Mouse (Mus musculus) megakaryocyte, adult 5-6 weeks (primary cell): Measurements from ENCODE around the gene Olfr94. TPM values are rescaled to one million over a fixed set of nuclear protein-coding genes. Genes with fewer than 3 reads are reported as not detected.

ENCODE experiments used
- total RNA-seq, 2 experiments: library from RNA; stranded (forward) in 1 of 2; stranded (reverse) in 1 of 2; fragments of 153-499, 151-499 nt in 1 of 2; fragments of 221-1000, 200-1000 nt in 1 of 2; gene quantifications; 2 replicates each; pipeline versions ENCODE4 v1.2.3 to v1.2.4; 2015 to 2017

The Olfr94 gene
- total RNA-seq, 2 experiments from 2014 or later, result not detected

Other genes starting within 250 kb of the Olfr94 start
- gene Ppp1r11, start 249.3 kb downstream of the Olfr94 start, total RNA-seq (2015), result 61.1 and 68.5 TPM in 2 replicates
- 58.5 and 63.3 TPM in 2 replicates for gene Ppp1r11, start 249.3 kb downstream of the Olfr94 start, total RNA-seq (2017)
- 85.1 and 90.6 TPM in 2 replicates for gene Znrd1, start 242.4 kb downstream of the Olfr94 start, total RNA-seq (2015)
- gene Znrd1, start 242.4 kb downstream of the Olfr94 start, total RNA-seq (2017), result 22.5 and 32.0 TPM in 2 replicates
- gene Znrd1as, start 242.4 kb downstream of the Olfr94 start, total RNA-seq (2015), result 2.2 and 4.3 TPM in 2 replicates
- gene Znrd1as, start 242.4 kb downstream of the Olfr94 start, total RNA-seq (2017), result 5.7 and 6.5 TPM in 2 replicates
- not detected in 2 replicates for gene 2410137M14Rik, start 219.8 kb downstream of the Olfr94 start, total RNA-seq (2015)
- gene 2410137M14Rik, start 219.8 kb downstream of the Olfr94 start, total RNA-seq (2017), result not detected in 2 replicates
- 0.23 TPM in 1 of 2 replicates, not detected in the other for gene H2-M5, start 211.5 kb downstream of the Olfr94 start, total RNA-seq (2015)
- gene H2-M5, start 211.5 kb downstream of the Olfr94 start, total RNA-seq (2017), result not detected in 2 replicates
- gene Zfp57, start 199.8 kb downstream of the Olfr94 start, total RNA-seq (2015), result not detected in 2 replicates
- not detected in 2 replicates for gene Zfp57, start 199.8 kb downstream of the Olfr94 start, total RNA-seq (2017)
- not detected in 2 replicates for gene Mog, start 177.6 kb downstream of the Olfr94 start, total RNA-seq (2015)
- not detected in 2 replicates for gene Mog, start 177.6 kb downstream of the Olfr94 start, total RNA-seq (2017)
- gene Gabbr1, start 155.0 kb downstream of the Olfr94 start, total RNA-seq (2015), result 12.4 and 14.2 TPM in 2 replicates
- 5.7 and 10.5 TPM in 2 replicates for gene Gabbr1, start 155.0 kb downstream of the Olfr94 start, total RNA-seq (2017)
- not detected in 2 replicates for gene Olfr90, start 112.5 kb downstream of the Olfr94 start, total RNA-seq (2015)
- not detected in 2 replicates for gene Olfr90, start 112.5 kb downstream of the Olfr94 start, total RNA-seq (2017)
- not detected in 2 replicates for gene Olfr91, start 102.7 kb downstream of the Olfr94 start, total RNA-seq (2015)
- gene Olfr91, start 102.7 kb downstream of the Olfr94 start, total RNA-seq (2017), result not detected in 2 replicates
- gene Olfr92, start 80.9 kb downstream of the Olfr94 start, total RNA-seq (2015), result not detected in 2 replicates
- not detected in 2 replicates for gene Olfr92, start 80.9 kb downstream of the Olfr94 start, total RNA-seq (2017)
- not detected in 2 replicates for gene Olfr93, start 39.5 kb downstream of the Olfr94 start, total RNA-seq (2015)
- gene Olfr93, start 39.5 kb downstream of the Olfr94 start, total RNA-seq (2017), result not detected in 2 replicates
- not detected in 2 replicates for gene Ubd, start 7.1 kb downstream of the Olfr94 start, total RNA-seq (2015)
- gene Ubd, start 7.1 kb downstream of the Olfr94 start, total RNA-seq (2017), result 0.40 TPM in 1 of 2 replicates, not detected in the other
- gene Olfr95, start 12.1 kb upstream of the Olfr94 start, total RNA-seq (2015), result not detected in 2 replicates
- gene Olfr95, start 12.1 kb upstream of the Olfr94 start, total RNA-seq (2017), result 0.04 TPM in 1 of 2 replicates, not detected in the other
- gene Olfr96, start 19.2 kb upstream of the Olfr94 start, total RNA-seq (2015), result not detected in 2 replicates
- not detected in 2 replicates for gene Olfr96, start 19.2 kb upstream of the Olfr94 start, total RNA-seq (2017)
- gene Olfr97, start 36.3 kb upstream of the Olfr94 start, total RNA-seq (2015), result not detected in 2 replicates
- not detected in 2 replicates for gene Olfr97, start 36.3 kb upstream of the Olfr94 start, total RNA-seq (2017)
- not detected in 2 replicates for gene Olfr98, start 62.8 kb upstream of the Olfr94 start, total RNA-seq (2015)
- not detected in 2 replicates for gene Olfr98, start 62.8 kb upstream of the Olfr94 start, total RNA-seq (2017)
- 17.4 and 20.9 TPM in 2 replicates for gene H2-M3, start 69.2 kb upstream of the Olfr94 start, total RNA-seq (2015)
- 42.3 and 45.1 TPM in 2 replicates for gene H2-M3, start 69.2 kb upstream of the Olfr94 start, total RNA-seq (2017)
- not detected in 2 replicates for gene Olfr99, start 82.5 kb upstream of the Olfr94 start, total RNA-seq (2015)
- gene Olfr99, start 82.5 kb upstream of the Olfr94 start, total RNA-seq (2017), result not detected in 2 replicates
- gene Olfr101, start 103.3 kb upstream of the Olfr94 start, total RNA-seq (2015), result not detected in 2 replicates
- not detected in 2 replicates for gene Olfr101, start 103.3 kb upstream of the Olfr94 start, total RNA-seq (2017)
- gene Olfr102, start 116.1 kb upstream of the Olfr94 start, total RNA-seq (2015), result not detected in 2 replicates
- gene Olfr102, start 116.1 kb upstream of the Olfr94 start, total RNA-seq (2017), result not detected in 2 replicates
- not detected in 2 replicates for gene Olfr103, start 138.7 kb upstream of the Olfr94 start, total RNA-seq (2015)
- not detected in 2 replicates for gene Olfr103, start 138.7 kb upstream of the Olfr94 start, total RNA-seq (2017)
- not detected in 2 replicates for gene Olfr104-ps, start 158.6 kb upstream of the Olfr94 start, total RNA-seq (2015)
- gene Olfr104-ps, start 158.6 kb upstream of the Olfr94 start, total RNA-seq (2017), result not detected in 2 replicates
- not detected in 2 replicates for gene Olfr105-ps, start 178.0 kb upstream of the Olfr94 start, total RNA-seq (2015)
- gene Olfr105-ps, start 178.0 kb upstream of the Olfr94 start, total RNA-seq (2017), result not detected in 2 replicates
- not detected in 2 replicates for gene Olfr106-ps, start 189.4 kb upstream of the Olfr94 start, total RNA-seq (2015)
- not detected in 2 replicates for gene Olfr106-ps, start 189.4 kb upstream of the Olfr94 start, total RNA-seq (2017)
- not detected in 2 replicates for gene Olfr107, start 198.2 kb upstream of the Olfr94 start, total RNA-seq (2015)
- gene Olfr107, start 198.2 kb upstream of the Olfr94 start, total RNA-seq (2017), result not detected in 2 replicates
- not detected in 2 replicates for gene Olfr108, start 244.5 kb upstream of the Olfr94 start, total RNA-seq (2015)
- not detected in 2 replicates for gene Olfr108, start 244.5 kb upstream of the Olfr94 start, total RNA-seq (2017)